Mouse (Mus musculus) megakaryocyte progenitor cell, adult 5-6 weeks (primary cell): ENCODE data around the gene Ina. TPM values are rescaled to one million over a fixed set of nuclear protein-coding genes. Genes with fewer than 3 reads are reported as not detected.

Source experiments
- ATAC-seq: replicated peaks from 2 replicates; pipeline ENCODE4 v1.8.0; 2016; ENCODE audit warnings: mild to moderate bottlenecking, moderate TSS enrichment, inconsistent platforms; ENCODE audit not compliant: poor library complexity
- total RNA-seq, 2 experiments: library from RNA; stranded (forward) in 1 of 2; stranded (reverse) in 1 of 2; fragments of 157-497, 149-512 nt in 1 of 2; fragments of 200-1000 nt in 1 of 2; gene quantifications; 2 replicates each; pipeline versions ENCODE4 v1.2.3 to v1.2.4; 2015 to 2017

Ina gene
- total RNA-seq, 2 experiments from 2014 or later = not detected

DNA sequence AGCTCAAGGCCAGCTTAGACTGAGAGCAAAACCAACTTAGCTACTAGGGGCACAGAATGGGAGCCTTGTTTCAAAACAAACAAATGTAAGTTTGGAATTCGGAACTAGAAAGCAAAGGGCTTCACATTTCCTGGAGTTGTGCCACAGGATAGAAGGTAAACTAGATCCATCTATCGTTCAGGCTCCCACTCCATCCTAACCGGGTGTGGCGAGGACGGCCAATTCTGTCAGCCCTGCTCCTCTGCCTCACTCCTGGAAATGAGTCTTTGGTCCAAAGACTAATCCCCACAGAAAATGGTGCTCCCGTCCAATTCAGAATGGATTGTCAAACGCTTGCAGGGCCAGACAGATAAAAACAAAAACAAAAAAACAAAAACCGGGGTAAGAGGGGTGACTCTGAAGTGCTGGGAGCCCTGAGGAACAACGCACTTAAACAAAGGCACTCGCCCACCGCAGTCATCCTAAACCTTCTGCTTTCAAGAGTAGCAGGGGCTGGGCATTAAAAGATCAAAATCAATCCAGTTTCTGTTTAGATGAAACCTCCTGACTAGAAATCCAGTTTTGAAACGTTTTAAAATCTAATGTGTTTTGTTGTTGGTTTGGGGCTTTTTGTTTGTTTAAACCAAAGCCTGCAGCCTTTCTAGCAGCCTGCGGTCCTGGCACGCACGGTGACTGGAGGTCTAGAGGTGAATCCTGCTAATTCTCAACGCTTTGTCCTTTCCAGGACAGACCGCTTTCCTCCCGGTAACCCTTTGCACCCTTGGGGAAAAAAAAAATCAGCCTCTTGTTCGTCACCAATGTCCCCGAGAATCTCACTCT is 949 bp upstream of the Ina start:
- no peak for ATAC-seq

- ATAC-seq = no peak
Observed at GRCm38 (mm10) chr19:47014159-47014446, 395 bp upstream of the Ina start.

GRCm38 (mm10) chr19:47015396-47015795 is 898 bp downstream of the Ina start:
- no peak for ATAC-seq

DNA sequence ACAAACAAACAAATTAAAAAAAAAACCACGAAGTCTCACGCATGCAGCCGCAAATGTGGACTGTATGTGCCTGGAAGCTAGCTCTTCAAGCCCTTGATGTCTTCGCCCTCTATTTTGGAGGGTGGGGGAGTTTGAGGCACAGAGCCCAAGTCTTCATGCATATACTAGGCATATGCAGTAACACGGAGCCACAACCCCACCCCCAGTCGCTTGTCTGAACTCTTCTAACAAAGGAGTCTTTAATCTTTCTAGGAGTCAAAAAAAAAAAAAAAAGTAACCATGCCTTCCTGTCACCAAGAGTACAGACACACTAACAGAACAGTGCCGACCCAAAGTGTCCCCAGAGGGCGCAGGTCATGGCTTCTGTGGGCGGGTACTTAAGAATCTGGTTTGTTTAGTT is 1.5 kb downstream of the Ina start:
- ATAC-seq = no peak

DNA sequence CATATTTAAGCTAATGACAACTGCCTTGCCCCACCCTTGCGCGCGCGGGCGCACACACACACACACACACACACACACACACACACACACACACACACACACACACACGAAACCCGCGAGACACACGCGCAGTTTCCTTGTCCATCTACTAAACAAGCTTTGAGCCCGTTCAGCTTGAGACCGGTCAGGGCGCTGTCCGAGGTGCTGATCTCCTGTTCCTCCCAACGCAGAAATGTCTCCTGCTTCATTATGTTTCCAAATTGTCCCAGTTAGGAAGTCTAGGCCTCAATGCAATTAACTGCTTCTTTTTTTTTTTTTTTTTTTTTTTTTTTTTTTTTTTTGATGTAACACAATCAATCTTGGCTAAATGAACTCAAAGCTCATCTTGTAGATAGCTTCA is 2.0 kb downstream of the Ina start:
- peak; percentile 89 for ATAC-seq

DNA sequence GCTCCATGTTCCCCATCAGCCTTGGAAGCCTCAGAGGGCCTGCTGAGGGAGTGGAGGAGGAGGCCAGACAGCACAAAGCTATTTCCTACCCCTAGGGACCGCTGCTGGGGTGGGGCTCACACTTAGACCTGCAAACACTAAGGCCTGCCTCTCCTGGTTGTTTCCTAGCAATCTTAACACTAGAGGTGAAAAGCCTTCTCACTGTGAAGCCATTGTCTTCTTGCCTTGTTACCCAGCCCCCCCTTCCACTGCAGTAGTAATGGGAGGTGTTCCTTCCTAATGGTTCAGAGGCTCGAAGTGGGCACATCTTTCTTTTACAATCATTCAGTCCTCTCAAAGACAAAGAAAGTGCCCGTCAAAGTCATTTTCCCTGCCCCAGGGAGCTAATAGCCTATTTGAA is 3.3 kb downstream of the Ina start:
- no peak for ATAC-seq

GRCm38 (mm10) chr19:47018330-47018729 is 3.8 kb downstream of the Ina start:
- ATAC-seq = no peak

DNA sequence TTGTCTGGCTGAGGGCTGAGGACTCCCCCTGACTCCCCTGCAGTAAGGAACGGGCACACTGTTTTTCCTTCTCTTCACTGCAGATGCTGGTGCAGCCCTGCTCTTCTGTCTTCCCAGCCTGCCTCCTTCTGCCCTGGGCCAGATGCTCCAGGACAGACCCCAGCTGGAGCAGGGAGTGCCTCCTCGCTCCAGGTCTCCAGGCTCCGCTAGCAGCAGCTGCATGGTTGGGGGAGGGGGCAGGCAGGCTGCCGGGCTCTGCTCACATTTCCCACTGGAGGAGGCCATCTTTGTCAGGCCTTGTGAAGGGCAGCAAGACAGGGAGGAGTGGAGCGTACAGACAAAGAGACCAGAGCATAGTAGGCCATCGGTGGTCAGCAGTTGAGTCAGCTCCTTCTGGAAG is 4.8 kb downstream of the Ina start:
- no peak for ATAC-seq

GRCm38 (mm10) chr19:47022709-47023108 is 8.2 kb downstream of the Ina start:
- ATAC-seq = no peak

DNA sequence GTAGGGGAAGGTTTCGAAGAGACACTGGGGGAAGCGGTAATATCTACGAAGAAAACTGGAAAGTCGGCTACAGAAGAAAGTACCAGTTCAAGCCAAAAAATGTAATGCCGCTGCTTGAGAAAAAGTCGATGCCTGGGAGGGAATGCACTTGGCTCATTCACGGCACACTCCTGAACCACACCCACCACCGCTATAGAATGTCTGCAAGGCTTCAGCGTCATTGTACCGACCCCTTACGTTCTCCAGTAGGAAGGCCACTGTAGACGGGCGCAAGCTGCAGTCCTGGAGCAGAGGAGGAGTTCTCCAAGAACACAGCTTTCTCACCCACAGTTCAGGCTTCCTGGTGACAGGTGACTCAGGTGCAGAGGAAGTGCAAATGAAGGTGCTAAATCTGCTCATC is 9.0 kb downstream of the Ina start:
- ATAC-seq = no peak

- no peak for ATAC-seq
Observed at GRCm38 (mm10) chr19:47024954-47025353, 10.5 kb downstream of the Ina start.

GRCm38 (mm10) chr19:47026513-47026912 is 12.0 kb downstream of the Ina start:
- no peak for ATAC-seq

DNA sequence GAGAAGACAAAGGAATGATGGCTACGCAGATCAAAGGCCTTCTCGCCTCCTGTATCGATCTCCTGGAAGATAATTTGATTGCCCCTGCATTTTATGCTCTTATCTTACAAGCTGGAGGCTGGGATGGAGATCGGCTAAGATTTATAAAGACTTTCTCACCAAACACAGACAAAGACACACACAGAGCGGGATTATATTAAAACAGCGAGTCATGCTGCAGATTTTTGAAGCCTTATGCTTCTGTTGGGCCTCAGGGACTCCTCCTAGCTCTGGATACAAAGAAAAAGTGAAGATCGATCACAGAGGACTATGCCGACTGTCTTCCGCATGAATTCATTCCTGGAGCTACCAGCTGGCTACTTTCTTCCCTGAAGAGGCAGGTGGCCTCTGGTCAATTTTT is 15.3 kb downstream of the Ina start:
- no peak for ATAC-seq

DNA sequence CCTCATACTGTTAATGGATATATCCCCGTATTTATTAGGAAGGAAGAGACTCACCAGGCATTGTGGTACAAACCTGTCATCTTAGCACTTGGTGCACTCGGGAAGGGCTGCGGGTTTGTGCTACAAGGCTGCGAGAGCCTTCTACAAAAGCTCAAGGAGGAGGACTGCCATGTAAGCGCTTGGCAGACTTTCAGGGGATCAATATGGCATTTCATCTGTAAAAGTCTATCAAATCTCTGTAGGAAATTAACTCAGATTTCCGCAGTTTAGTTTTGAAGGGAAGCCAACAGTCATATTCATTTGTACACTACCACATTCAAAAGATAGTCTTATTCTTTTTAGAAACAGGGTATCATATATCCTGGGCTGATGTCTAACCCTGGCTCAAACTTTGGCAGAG is 17.3 kb downstream of the Ina start:
- no peak for ATAC-seq

- no peak for ATAC-seq
Observed at GRCm38 (mm10) chr19:47034916-47035315, 20.4 kb downstream of the Ina start.

GRCm38 (mm10) chr19:47036596-47036995 is 22.1 kb downstream of the Ina start:
- no peak for ATAC-seq

GRCm38 (mm10) chr19:47040720-47041473 is 26.4 kb downstream of the Ina start:
- no peak for ATAC-seq

GRCm38 (mm10) chr19:47043608-47044007 is 29.1 kb downstream of the Ina start:
- ATAC-seq = no peak

DNA sequence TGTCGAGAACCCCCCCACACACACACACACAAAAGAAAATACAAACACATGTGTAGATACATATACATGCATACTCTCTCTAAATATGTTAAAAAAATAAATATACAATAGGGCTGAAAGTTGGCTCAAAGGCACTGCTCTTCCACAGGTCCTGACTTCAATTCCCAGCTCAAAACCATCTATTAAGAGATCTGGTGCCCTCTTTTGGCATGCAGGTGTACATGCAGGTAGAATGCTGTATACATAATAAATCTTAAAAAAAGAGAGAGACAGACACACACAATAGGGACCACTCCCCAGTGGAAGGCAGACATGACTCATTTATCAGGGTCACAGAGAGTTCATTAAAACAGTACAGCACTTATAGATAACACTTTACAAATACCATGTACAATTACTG is 31.8 kb downstream of the Ina start:
- no peak for ATAC-seq

- no peak for ATAC-seq
Observed at GRCm38 (mm10) chr19:47047236-47047833, 32.8 kb downstream of the Ina start.

GRCm38 (mm10) chr19:47049061-47049460 is 34.6 kb downstream of the Ina start:
- no peak for ATAC-seq

GRCm38 (mm10) chr19:47049840-47050239 is 35.3 kb downstream of the Ina start:
- no peak for ATAC-seq
